Mouse (Mus musculus) lung, adult 2 months (tissue): ENCODE results near the gene Ndc80.

Experiments
- CTCF ChIP-seq: fragments of 200-500 bp; IDR thresholded peaks from 2 replicates; pipeline ENCODE4 v1.5.1; 2011; ENCODE audit warnings: mild to moderate bottlenecking, low read length, control low read depth; ENCODE audit not compliant: insufficient read depth
- POLR2A ChIP-seq: fragments of 200-500 bp; IDR thresholded peaks from 2 replicates; pipeline ENCODE4 v1.6.1; 2011; ENCODE audit warnings: low read depth, mild to moderate bottlenecking, control low read depth, low read length, borderline replicate concordance; ENCODE audit errors: extremely low read depth

GRCm38 (mm10) chr17:71460312-71460711 lies 66.3 kb downstream of the Ndc80 start:
- no peak for TF ChIP-seq CTCF
- TF ChIP-seq POLR2A, result no peak
